Mouse (Mus musculus) G1E (cell line): ENCODE results near the gene Mob1a.

ENCODE experiments used
- CTCF ChIP-seq: IDR thresholded peaks from 2 replicates; pipeline ENCODE4 v1.5.1; 2012; ENCODE audit warnings: low read depth, low read length, inconsistent platforms, mixed read lengths
- GATA1 ChIP-seq: IDR thresholded peaks from 2 replicates; pipeline ENCODE4 v1.6.1; 2012; ENCODE audit warnings: borderline replicate concordance, low read length, inconsistent platforms, mixed read lengths
- TAL1 ChIP-seq: conservative IDR thresholded peaks from 2 replicates; pipeline ENCODE4 v1.6.1; 2012; ENCODE audit warnings: low read depth, low read length, inconsistent platforms, mixed read lengths

DNA sequence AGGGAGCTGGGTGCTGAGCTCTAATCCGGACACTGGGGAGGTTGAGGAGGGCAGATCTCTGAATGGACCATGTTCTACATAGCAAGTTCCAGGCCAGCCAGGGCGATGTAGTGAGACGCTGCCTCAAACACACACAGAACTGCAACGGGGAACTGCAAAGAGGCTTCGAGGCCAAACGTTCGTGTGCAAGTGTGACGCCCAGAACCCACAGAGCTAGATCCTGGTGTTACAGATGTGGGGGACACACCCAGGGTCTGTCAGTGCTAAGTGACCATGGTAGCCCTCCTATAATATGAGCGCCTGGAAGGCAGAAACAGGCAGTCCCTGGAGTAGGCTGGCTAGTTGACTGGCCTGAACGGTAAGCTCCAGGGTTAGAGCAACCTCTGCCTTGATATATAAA is 31.6 kb downstream of the Mob1a start:
- TF ChIP-seq CTCF (no peak), TAL1 (no peak), GATA1 (no peak)
